Mouse (Mus musculus) layer of hippocampus, postnatal 36 days (tissue): ENCODE data around the gene Ptpre. TPM values are rescaled to one million over a fixed set of nuclear protein-coding genes. Genes with fewer than 3 reads are reported as not detected.
"Not testable (repeated sequence)": the region's sequence is repeated elsewhere in the genome, so short reads cannot be mapped to it uniquely, and the experiment has no call there.

ENCODE experiments used
- DNase-seq, 2 experiments: peaks; one replicate each; pipeline ENCODE4 v3.0.0; 2022
- total RNA-seq, 2 experiments: library from RNA; stranded (reverse); gene quantifications; 2 replicates each; pipeline ENCODE4 v1.2.3; 2021

Ptpre gene
- 10 to 100 TPM; 47.0 to 53.8 TPM for total RNA-seq

GRCm38 (mm10) chr7:135537341-135537901 is at the start of gene Ptpre:
Ptpre (plus strand) TSS chr7:135537481.
- peak; percentile 89 to 92 for DNase-seq

DNA sequence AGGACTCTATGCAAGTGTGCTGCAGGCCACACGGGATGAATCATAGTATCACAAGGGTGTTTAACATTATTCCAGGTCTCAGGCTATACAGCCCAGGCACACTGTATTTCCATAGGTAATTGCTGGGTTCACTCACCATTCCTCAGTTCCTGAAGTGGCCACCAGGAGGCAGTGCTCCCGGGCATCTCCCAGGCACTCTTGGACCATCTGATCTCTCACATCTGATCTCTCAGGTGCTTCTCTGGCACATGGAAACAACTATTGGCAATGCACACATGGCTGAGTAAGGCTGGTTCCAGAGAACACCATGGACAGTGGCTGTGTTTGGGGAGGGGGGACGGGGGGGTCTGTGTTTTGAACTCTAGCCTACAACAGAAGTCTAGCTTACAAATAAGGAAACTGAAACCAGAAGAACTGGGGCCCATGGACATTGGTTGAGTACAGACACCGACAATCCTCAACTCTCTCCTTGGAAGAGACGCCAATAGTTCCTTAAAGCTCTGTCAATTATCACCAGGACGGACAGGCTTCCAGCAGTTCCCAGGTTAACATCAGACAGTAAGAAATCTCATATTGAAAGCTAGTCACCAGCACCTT is 49.0 kb upstream of the Ptpre start:
- DNase-seq = no peak

GRCm38 (mm10) chr7:135489724-135490499 is 47.4 kb upstream of the Ptpre start:
- no peak for DNase-seq

GRCm38 (mm10) chr7:135490500-135490886 is 46.8 kb upstream of the Ptpre start:
- DNase-seq = no peak

DNA sequence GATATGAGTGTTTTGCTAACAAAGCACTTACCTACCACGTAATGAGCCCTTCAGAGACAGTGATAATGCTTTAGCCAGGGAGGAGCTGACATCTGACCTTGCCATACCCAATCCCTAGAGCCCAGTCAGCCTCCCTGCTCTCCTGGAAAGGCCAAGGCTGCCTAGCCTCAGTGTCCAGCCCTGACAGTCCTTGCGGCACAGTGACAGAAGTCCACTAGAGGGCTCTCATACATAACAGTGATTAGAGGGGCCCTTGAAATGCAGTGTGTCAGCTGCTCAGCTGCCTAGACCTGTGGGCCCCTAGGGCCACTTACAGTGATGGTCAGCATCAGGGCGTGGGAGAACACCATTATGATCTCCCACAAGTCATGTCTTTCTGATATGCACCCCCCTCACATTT is 42.0 kb upstream of the Ptpre start:
- DNase-seq = no peak

DNA sequence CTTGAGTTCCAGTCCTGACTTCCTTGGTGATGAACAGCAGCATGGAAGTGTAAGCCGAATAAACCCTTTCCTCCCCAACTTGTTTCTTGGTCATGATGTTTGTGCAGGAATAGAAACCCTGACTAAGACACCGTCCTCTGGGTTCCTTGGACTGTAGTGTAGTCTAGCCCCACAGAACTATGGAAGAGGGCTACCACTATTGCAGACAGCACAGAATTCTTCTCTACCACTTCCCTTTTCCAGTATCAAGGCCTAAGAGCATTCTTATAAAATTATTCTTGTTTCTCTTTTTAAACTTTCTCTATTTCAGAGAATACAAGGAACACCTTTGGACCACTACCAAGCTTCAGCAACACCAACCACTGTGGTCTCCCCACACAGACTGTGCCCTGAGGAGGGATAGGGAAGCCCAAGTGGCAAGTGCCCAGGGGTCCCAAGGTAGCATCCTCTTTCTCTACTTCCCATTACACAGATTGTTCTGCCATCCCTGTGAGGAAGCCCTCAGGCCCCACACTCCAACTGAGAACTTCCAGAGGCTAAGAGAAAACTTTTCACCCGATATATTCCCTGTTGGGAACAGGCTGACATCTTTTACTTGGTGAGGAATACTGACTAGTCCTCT is 38.6 kb upstream of the Ptpre start:
- DNase-seq = no peak

DNA sequence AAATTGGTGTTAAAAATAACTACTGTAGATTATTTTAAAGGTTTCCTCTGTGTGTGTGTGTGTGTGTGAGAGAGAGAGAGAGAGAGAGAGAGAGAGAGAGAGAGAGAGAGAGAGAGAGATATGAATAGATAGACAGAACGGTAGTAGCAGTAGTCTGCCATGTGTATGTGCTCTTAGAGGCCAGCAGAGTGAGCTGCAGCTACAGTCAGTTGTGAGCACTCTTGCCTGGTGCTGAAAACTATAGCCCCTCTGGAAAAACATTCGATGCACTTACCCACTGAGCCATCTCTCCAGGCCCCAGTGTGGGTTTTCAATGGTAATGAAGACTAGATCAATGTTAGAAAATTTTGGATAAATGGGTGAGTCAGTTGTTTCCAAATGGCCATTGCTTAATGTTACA is 37.9 kb upstream of the Ptpre start:
- no peak for DNase-seq

GRCm38 (mm10) chr7:135506506-135506905 is 30.8 kb upstream of the Ptpre start:
- DNase-seq = not testable (repeated sequence)

GRCm38 (mm10) chr7:135508602-135509001 is 28.7 kb upstream of the Ptpre start:
- no peak for DNase-seq

DNA sequence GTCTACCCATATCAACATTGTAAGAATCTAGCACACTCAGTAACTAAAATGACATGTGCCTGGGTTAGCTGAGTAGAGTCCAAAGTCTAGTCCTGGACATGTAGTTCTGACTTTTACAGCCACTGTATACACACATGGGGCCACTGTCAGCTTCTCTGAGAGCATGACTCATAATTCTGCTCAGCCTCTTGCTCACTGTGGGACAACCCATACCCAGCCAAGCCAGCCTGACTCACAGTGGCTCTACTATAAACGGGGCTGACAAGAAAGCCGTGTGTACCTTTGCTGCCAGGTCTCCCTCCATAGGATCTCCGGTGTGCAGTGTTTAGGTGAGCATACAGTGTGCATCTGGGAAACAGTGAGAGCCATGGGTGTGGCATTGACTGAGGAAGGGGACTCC is 28.0 kb upstream of the Ptpre start:
- no peak for DNase-seq

DNA sequence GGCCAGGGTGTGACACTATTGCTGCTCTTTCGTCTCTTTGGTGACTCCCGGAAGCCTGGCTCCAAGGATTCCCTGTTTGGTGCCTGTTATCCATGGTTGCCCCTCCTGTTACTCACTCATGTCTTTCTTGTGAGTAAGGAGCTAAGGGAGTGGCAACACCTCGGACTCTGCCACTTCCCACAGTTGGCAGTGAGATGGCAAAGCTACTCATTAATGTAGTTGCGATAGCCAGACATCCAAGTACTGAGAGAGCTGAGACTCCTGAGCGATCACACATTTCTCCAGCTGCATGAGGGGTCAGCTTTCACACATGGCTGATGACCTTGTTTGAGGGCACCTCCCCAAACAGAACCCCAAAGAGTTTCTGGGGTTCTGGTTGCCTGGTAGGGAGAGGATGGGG is 26.9 kb upstream of the Ptpre start:
- no peak for DNase-seq

GRCm38 (mm10) chr7:135511723-135512122 is 25.6 kb upstream of the Ptpre start:
- no peak for DNase-seq

DNA sequence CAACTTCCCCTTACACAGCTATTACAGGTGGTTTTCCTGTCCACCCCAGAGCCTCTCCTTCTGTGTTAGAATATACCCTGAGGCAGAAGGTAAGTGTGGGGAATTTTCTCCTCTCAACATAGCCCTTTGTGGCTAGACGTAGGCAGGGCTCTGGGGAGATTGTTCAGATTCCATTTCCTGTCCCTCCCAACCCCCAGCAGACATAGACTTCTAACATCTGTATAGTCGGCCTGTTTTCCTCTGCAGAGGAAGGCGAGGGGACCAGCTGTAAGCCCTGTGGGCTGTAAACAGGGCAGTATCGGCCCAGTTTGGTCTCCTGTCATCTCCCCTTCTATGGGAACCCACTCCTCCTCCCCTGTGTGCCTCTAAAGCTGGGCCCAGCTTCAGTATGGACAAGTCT is 20.1 kb upstream of the Ptpre start:
- DNase-seq = no peak

DNA sequence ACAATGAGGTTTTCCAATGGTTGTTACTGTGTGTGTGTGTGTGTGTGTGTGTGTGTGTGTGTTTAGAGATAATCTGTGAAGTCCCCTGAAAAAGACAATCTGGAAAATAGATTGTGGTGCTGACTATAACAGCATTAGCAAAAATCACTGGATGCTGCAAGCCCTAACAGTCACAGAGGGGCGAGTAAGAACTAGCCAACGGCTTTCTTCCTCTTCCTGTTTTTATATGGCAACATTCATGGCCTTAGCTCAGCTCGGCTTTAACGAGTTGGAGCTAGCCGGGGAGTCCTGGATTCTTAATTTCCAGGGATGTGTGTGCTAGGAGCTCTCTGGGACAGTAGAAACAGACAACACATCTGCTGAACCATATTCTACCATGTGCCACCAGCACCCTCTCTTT is 17.0 kb upstream of the Ptpre start:
- DNase-seq = no peak

DNA sequence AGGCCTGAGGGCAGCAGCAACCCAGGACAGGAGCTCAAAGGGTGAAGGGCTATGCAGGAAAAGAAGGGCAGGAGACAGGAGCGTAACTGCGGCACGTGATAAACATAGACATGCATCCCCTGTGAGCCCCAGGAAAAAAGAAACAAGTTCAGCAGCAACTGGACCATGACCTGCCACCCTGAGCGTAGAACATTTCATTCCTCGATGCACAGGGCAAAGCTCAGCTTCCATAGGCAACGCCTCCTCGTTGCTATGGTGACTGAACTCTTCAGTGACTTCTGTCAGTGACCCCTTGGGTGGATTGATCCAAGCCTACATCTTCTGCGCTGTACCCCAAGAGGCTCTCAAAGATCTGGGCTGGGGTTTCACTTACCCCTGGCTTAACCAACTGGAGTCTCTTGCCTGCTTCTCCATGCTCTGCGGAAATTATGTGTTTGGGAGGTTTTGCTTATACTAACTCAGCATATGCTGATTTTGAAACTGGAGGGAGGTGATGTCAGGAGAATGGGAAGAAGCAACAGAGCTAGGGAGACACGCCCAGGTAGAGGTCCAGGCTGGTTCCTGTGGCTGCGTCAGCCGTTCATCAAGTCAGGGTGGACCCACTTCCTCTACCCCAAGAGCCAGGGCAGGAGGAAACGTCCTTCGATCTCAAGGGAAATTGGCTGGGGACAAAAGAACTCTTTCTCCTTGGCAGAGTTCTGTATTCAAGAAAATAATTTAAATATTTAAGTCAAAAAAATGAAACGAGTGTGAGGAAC is 15.3 kb upstream of the Ptpre start:
- no peak for DNase-seq

- no peak for DNase-seq
Observed at GRCm38 (mm10) chr7:135523981-135524380, 13.3 kb upstream of the Ptpre start.

- no peak for DNase-seq
Observed at GRCm38 (mm10) chr7:135524424-135524967, 12.8 kb upstream of the Ptpre start.

- DNase-seq = no peak
Observed at GRCm38 (mm10) chr7:135526574-135527152, 10.6 kb upstream of the Ptpre start.

DNA sequence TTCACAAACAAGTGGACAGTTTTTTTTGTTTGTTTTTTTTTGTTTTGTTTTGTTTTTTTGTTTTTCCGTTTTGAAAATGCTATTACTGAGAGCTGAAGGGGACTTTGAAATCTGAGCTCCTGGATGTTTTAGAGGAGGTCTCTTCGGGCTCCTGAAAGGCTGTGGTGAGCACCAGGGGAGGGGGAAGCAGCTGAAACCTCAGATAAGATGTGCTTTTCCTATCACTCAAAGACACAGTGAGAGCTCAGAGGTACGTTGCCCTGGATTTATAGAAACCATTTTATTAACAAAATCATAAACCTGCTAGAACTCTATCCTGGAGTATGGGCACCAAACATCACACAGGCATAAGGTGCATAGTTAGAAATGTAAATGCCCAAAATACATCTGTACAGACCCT is 10.1 kb upstream of the Ptpre start:
- DNase-seq = no peak

- DNase-seq = no peak
Observed at GRCm38 (mm10) chr7:135528515-135528914, 8.8 kb upstream of the Ptpre start, which contains the start of gene Clrn3. Clrn3 (minus strand) TSS chr7:135528654.

DNA sequence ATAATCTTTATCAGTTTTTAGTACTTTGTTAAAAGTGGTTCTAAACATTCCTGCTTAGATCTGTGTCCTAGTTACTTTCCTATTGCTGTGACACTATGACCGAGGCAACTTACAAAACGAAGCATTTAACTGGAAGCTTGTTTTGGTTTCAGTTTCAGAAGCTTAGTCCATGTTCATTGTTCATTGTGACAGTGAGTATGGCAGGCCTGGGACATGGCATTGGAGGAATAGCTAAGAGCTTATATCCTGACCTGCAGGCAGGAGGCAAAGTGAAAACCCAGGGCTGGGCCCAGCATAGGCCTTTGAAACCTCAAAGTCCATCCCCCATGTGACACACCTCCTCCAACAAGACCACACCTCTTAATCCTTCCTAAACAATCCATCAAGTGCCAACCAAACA is 8.2 kb upstream of the Ptpre start:
- no peak for DNase-seq
